Mouse (Mus musculus): ENCODE results near the gene Ccnd3. TPM values are rescaled to one million over a fixed set of nuclear protein-coding genes. Genes with fewer than 3 reads are reported as not detected.
A peak's percentile ranks its signal among the peaks of the same experiment; 100 is the strongest.
"Not testable (repeated sequence)": the region's sequence is repeated elsewhere in the genome, so short reads cannot be mapped to it uniquely, and the experiment has no call there.

Ccnd3 gene
- total RNA-seq, 2 experiments from 2014 or later, result 35.5 to 99.8 TPM

DNA sequence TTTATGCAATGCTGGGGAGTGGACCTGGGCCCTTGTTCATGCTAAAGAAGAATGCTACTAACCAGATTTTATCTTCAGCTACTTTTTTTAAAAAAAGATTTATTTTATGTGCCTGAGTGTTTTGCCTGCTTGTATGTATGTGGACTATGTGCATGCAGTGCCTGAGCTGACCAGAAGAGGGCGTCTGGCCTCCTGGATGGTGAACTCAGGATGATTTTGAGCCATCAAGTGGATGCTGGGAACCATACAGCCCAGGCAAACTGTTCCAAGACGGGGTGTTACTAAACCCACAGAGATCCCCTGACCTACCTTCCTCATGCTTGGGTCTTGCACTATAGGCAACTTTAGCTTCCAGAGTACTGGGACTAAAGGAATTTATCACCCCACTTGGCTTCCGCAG, 29.1 kb upstream of the Ccnd3 start:
- ATAC-seq (replicated peaks; ENCODE audit: poor library complexity, severe bottlenecking), result no peak

- no peak for ATAC-seq (replicated peaks; ENCODE audit: poor library complexity, severe bottlenecking)
Measured at GRCm38 (mm10) chr17:47479887-47480286, 25.0 kb upstream of the Ccnd3 start.

DNA sequence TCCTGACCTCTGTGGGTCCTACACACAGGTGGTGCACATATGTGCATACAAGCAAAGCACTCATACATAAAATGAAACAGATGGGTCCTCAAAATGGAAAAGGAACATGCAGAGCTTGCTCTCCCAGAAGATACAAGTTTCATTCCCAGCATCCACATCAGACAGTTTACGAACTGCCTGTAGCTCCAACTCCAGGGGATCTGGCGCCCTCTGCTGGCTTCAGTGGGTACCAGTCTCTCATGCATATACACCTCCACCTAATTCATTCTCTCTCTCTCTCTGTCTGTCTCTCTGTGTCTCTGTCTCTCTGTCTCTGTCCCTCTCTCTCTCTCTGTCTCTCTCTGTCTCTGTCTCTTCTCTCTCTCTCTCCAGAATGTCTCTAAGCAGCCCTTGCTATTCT, 22.4 kb upstream of the Ccnd3 start:
- ATAC-seq (replicated peaks; ENCODE audit: poor library complexity, severe bottlenecking), result peak; percentile 78

GRCm38 (mm10) chr17:47484241-47484921, 20.5 kb upstream of the Ccnd3 start:
- peak; percentile 42; the same call in 1 of the 2 replicates for ATAC-seq (replicated peaks; ENCODE audit: poor library complexity, severe bottlenecking)

GRCm38 (mm10) chr17:47484993-47485392, 19.9 kb upstream of the Ccnd3 start:
- ATAC-seq (replicated peaks; ENCODE audit: poor library complexity, severe bottlenecking), result no peak

DNA sequence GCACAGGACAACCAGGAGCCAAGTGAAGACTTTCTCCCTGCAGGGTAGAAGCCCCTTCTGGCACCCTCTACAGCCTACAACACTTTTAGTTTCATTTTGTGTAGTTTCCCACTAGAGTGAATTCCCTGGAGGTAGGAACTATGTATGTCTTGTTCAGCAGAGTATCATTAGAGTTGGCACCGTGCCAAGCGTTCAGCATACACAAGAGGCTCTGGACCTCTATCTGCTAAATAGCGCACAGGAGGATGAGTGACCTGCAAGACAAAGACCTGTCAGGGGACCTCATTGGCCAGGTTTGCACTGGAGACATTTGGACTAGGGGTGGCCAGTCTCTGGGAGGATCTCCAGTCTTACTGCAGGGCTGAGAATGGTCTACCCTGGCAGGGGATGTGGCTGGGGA, 19.1 kb upstream of the Ccnd3 start:
- ATAC-seq (replicated peaks; ENCODE audit: poor library complexity, severe bottlenecking), result no peak

GRCm38 (mm10) chr17:47490791-47491190, 14.1 kb upstream of the Ccnd3 start:
- ATAC-seq (replicated peaks; ENCODE audit: poor library complexity, severe bottlenecking), result no peak

GRCm38 (mm10) chr17:47492731-47493130, 12.1 kb upstream of the Ccnd3 start:
- ATAC-seq (replicated peaks; ENCODE audit: poor library complexity, severe bottlenecking), result no peak

- no peak for ATAC-seq (replicated peaks; ENCODE audit: poor library complexity, severe bottlenecking)
Measured at GRCm38 (mm10) chr17:47493653-47494052, 11.2 kb upstream of the Ccnd3 start.

GRCm38 (mm10) chr17:47494132-47494531, 10.7 kb upstream of the Ccnd3 start:
- ATAC-seq (replicated peaks; ENCODE audit: poor library complexity, severe bottlenecking), result no peak

DNA sequence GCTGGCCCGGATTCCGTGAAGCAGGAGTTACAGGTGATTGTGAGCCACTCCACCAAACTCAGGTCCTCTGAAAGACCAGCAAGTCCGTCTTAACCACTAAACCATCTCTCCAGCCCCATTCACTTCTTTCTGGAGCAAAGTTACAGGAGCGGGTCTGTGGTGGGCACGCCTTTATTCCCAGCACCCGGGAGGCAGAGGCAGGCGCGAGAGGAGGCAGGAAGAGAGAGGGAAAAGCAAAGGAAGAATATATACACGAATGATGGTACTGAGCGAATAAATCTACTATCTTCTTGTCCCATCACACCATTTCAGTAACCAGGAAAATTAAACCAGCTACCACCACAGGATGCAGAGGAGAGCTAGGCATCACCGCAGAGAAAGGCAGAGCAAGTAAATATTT, 3.3 kb upstream of the Ccnd3 start:
- no peak for ATAC-seq (replicated peaks; ENCODE audit: poor library complexity, severe bottlenecking)

DNA sequence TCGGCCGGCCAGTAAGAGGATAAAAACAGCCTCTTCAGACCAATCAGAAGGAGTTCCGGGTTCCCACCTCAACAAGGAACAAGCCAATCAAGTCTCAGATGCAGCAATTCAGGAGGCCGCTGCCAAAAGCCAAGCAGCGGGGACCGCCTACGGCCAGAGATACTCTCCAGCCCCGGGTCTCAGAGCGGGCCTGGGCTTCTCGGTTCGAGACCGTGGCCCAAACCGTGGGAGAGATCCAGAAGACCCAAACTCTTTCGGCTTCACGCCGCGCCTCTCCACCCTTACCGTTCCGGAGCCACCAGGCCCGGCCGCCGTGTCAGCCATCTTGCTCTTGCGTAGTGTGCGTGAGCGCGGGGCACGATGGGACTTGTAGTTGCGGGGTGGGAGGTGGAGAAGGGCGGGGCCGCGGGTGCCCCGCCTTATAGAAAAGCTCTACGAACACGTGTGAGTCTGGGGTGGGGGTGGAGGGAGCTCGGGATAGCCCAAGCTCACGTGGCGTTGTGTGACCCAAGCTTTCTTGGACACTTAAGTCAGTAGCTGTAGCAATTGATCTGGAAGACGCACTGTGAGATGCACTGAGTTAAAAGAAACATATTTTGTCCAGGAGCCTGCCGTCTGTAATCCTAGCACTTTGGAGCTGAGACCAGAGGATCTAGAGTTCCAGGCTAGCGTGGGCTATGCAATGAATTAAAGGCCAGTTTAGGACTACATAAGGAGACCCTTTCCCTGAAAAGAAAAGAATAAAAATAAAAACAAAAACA, 2.7 kb upstream of the Ccnd3 start, which contains the start of gene Taf8:
TSS of gene Taf8 (minus strand) at position 347 of the 761 bp plus-strand sequence.
- ATAC-seq (replicated peaks; ENCODE audit: poor library complexity, severe bottlenecking), result peak; percentile 86

DNA sequence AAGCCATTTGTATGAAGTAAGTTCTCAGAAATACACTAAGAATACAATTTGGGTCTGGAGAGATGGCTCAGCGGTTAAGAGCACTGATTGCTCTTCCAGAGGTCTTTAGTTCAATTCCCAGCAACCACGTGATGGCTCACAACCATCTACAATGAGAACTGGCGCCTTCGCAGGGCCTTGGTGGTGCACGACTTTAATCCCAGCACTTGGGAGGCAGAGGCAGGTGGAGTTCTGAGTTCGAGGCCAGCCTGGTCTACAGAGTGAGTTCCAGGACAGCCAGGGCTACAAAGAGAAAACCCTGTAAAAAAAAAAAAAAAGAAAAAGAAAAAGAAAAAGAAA, 2.2 kb upstream of the Ccnd3 start:
- not testable (repeated sequence) for ATAC-seq (replicated peaks; ENCODE audit: poor library complexity, severe bottlenecking)

GRCm38 (mm10) chr17:47503689-47504088, 1.2 kb upstream of the Ccnd3 start:
- ATAC-seq (replicated peaks; ENCODE audit: poor library complexity, severe bottlenecking), result no peak

- no peak for ATAC-seq (replicated peaks; ENCODE audit: poor library complexity, severe bottlenecking)
Measured at GRCm38 (mm10) chr17:47504228-47504627, 623 bp upstream of the Ccnd3 start.

DNA sequence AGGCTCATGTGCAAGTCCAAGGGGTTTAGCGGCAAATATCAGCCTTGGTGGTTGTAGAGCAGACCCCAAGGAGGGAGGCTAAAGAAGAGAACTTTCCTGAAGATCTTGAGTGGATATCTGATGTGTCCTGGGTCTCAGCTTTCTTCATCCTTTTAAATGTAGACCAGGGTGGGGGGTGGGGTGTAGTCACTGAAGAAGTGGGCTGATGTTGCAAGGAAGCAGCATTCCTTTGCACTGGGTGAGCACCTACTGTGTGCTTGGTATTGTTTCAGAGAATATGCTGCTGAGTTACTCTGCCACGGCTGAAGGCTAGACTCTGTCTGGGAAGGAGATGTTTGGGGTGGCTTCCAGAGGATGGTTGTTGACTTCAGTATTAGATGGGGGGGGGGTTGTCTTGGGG, 715 bp downstream of the Ccnd3 start:
- ATAC-seq (replicated peaks; ENCODE audit: poor library complexity, severe bottlenecking), result no peak

DNA sequence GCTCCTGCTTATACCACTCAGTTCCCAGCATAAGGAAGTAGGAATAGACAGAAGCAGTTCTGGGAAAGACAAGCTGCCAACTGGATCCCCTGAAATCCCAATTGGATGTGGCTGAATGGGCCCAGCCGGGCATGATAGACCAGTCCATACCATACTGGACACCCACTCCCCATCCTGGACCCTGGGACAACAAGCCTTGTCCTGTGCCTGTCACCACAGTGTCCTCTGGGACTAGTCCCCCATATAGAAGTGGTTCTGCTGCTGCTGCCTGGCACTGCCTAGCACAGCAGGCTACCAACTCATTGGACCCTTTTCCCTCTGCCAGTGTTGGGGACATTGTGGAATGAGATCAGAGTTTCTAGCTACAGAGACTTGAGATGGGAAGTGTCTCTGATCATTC, 1.2 kb downstream of the Ccnd3 start:
- no peak for ATAC-seq (replicated peaks; ENCODE audit: poor library complexity, severe bottlenecking)

DNA sequence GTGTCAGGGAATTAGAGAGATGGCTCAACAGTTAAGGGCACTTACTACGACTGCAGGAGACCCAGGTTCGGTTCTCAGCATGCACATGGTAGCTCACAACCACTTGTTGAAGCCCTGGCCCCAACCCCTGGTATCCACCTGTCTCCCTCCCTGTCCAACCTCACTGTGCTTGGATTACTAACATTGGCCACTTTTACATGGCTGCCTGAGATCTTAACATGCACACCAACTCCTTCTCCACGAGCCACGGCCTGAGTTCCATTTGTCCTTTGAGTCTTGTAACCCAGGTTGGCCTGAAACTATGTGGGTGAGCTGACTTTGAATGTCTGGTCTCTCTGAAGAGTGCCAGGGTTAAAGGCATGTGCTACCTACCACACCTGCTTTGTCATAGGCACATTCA, 1.8 kb downstream of the Ccnd3 start:
- no peak for ATAC-seq (replicated peaks; ENCODE audit: poor library complexity, severe bottlenecking)

DNA sequence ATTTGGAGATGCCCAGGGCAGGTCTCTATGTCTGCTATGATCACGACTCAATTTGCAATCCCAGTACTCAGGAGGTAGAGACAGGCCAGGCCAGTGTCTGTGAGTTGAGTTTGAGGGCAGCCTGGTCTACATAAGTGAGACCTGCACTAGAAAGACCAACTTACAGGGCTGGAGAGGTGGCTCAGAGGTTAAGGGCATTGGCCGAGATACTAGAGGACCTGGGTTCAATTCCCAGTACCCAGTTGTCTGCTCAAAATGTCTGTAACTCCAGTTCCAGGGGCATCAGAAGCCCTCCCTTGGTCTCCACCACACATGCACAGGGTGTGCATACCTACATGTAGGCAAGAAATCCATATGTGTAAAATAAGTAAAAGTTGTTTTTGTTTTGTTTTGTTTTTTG, 2.7 kb downstream of the Ccnd3 start:
- ATAC-seq (replicated peaks; ENCODE audit: poor library complexity, severe bottlenecking), result no peak

- ATAC-seq (replicated peaks; ENCODE audit: poor library complexity, severe bottlenecking), result peak; percentile 72
Measured at GRCm38 (mm10) chr17:47508012-47508608, 3.3 kb downstream of the Ccnd3 start.

DNA sequence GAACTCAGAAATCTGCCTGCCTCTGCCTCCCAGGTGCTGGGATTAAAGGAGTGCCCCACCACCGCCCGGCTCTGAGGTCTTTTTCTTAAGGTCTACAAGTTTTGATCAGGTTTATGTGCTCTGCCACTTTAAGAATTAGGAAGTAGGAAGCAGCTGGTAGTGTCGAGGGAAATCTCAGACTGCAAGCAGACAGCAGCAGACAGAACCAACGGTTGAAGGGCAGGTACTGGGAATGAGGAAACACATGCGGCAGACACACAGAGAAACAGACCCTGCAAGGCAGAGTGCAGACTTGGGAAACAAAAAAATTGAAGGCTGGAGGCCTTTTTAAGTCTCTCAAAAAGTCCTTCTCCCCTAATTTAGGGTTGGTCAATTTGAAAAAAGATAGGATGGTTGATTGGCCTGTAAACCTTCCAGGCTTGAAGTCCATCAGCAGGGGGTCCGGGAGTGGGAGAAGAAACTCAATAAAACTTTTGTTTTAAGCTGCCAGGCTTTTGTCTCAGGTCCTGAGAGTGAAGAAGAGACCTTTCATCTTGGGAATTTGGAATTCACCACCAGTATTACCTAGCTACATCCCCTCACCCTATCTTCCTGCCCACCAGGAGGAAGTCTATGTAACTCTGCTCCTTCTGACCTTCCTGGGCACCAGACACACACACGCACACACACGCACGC, 4.3 kb downstream of the Ccnd3 start:
- peak; percentile 28 for ATAC-seq (replicated peaks; ENCODE audit: poor library complexity, severe bottlenecking)

Data from granulocyte monocyte progenitor cell, adult 5-6 weeks (primary cell).